Comparison of ENCODE assay signal across 14 mouse cellular contexts in genomic region chr8:127266777-127267176, GRCm38 (mm10).
"Had no signal": no experiment of that assay in that cellular context is flagged by ENCODE, and none has a peak within 500 bp of the region (broad histone marks: within the 10 kb centered on the region; RNA-seq: fewer than 3 reads in every experiment).

No protein-coding gene starts in this region.

- H3K9me3 ChIP-seq: limb, embryonic 15.5 days; liver, embryonic 12.5 days; midbrain, embryonic 10.5 days; neural tube, embryonic 13.5 days had no signal

- DNase-seq: kidney, adult 8-10 months; kidney, postnatal 25 days; lung, embryonic 14.5 days; lung, postnatal 10 days; lung, postnatal 4 days; right cerebral cortex, postnatal 4 days; spleen, adult 18-20 months; thymus, adult 18-20 months; thymus, postnatal 14 days had no signal

- ATAC-seq: liver, embryonic 12.5 days had no signal

- H3K27ac ChIP-seq: left cerebral cortex, adult 2 months; limb, embryonic 15.5 days; liver, embryonic 12.5 days; midbrain, embryonic 10.5 days; neural tube, embryonic 13.5 days had no signal

- H3K4me2 ChIP-seq: limb, embryonic 15.5 days; liver, embryonic 12.5 days; lung, embryonic 14.5 days; neural tube, embryonic 13.5 days had no signal

- H3K36me3 ChIP-seq: limb, embryonic 15.5 days; liver, embryonic 12.5 days; midbrain, embryonic 10.5 days; neural tube, embryonic 13.5 days had no signal

- H3K27me3 ChIP-seq: limb, embryonic 15.5 days; liver, embryonic 12.5 days had no signal

- H3K4me3 ChIP-seq: left cerebral cortex, adult 2 months; limb, embryonic 15.5 days; liver, embryonic 12.5 days; midbrain, embryonic 10.5 days; neural tube, embryonic 13.5 days had no signal

- H3K9ac ChIP-seq: limb, embryonic 15.5 days; liver, embryonic 12.5 days; lung, embryonic 14.5 days; neural tube, embryonic 13.5 days had no signal

- H3K4me1 ChIP-seq: liver, embryonic 12.5 days had no signal
